Mouse (Mus musculus): ENCODE results near the gene Rinl.

DNA sequence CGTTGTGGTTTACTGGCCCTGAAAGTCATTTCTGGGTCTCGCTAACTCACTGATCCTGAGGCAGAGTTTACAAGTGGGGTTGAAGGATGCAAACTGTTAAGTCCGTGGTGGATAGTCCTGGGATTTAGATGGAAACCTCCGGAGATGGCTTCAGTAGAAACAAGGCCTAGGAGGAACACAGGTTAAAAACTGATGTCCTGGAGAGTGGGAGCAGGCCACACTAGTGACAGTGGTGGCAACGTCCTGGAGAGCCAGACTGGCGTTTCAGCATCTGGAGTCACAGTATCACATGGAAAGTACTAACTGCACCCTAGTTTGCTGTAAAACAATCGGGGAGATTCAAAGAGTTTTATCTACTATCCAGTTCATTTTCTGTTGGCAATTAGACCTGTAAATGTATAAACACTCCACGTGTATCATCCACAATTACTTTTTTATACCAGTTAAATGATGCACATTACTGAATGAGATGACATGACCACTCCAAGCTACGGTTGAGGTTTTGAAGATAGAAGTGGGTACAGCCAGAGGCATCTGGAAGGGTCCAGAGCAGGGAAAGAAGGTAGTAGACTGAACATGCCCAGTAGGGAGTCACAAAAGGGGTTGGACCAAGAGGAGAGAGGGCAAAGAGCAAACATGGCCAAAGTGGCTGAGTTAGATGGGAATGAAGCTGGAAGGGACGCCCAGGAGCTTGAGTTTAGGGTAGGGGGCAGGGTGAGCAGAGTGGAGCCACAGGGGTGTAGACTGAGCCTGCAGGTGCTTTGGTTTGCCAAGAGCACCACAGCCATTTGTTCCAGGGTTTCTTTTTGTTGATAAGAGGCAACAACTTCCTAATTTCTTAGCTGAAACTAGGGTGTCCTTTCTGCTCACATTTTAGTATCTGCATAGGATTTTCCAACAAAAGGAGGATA, 34.5 kb downstream of the Rinl start:
- TF ChIP-seq ZNF384 (IDR thresholded peaks at IDR 0.05; ENCODE audit: low read depth, low read length): no peak
- no peak for TF ChIP-seq HCFC1 (IDR thresholded peaks at IDR 0.05; ENCODE audit: borderline replicate concordance, insufficient read depth, low read length)
- TF ChIP-seq MAFK (IDR thresholded peaks at IDR 0.05; ENCODE audit: insufficient read depth, low read depth, low read length): no peak
